Mouse (Mus musculus): Measurements from ENCODE around the gene Dpy19l1. TPM values are rescaled to one million over a fixed set of nuclear protein-coding genes. Genes with fewer than 3 reads are reported as not detected.

Gene Dpy19l1
- total RNA-seq (2021), result 10 to 100 TPM; 41.9 to 43.2 TPM

- peak; percentile 89 for DNase-seq
These were observed at the start of gene Dpy19l1 for GRCm38 (mm10) chr9:24503067-24503857. TSS of gene Dpy19l1 (minus strand) at chr9:24503140.

DNA sequence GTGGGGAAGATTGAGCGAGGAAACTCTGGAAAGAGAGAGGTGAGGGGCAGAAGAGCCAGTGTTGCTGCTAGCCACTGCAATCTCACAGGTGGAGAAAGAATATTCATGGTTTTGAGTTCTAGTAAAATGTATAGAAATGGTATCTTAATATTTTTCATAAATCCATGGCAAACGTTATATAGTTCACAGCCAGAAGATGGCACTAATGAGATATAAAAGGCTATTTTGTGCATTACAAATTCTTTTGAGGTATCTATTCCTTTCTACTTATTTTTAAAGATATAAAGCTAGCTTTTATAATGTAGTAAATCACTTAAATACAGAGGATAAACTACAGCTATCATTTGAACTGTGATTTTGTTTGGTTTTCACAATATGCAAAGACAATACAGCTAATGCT, 35.2 kb upstream of the Dpy19l1 start:
- DNase-seq, result no peak

GRCm38 (mm10) chr9:24516575-24517139, 13.7 kb upstream of the Dpy19l1 start:
- peak; percentile 69 to 70 for DNase-seq

DNA sequence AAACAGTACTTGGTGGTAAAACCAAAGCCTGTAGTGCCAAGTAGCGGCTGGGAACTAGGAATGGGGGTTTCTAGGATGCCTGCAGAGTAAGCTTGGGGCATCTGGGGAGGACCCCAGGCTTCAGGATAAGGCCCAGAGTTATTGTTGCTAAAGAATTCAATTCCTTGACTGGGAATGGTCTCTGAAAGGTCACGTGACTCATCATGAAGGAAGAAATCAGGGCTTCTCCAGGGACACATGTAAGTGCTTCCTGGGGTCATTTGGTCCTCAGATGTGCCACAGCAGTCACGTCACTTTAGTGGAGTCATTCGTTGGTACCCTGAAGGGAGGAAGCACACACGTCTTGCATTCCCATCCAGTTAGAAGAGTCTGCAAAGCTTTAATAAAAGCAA, 11.1 kb upstream of the Dpy19l1 start:
- no peak for DNase-seq

- no peak for DNase-seq
These were observed 10.5 kb upstream of the Dpy19l1 start for GRCm38 (mm10) chr9:24513290-24514077.

DNA sequence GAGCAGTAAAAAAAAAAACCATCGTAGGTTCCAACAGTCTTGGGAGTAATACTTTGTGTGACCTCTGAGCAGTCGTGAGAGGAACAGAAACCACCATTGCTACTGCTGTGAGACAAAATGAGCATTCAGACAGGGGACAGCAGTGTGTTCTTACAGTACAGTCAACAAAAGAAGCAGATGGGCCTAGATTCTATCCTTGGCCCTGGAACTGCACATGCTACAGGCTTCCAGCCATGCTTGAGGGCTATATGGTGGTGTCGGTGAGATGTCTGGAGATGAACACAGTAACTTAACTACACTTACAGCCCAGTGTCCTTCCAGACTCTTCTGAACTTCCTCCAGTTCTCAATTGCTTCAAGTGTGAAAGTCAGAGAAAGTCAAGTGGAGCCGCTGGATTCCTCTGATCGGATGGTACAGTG, 9.2 kb upstream of the Dpy19l1 start:
- no peak for DNase-seq

- DNase-seq, result no peak
These were observed 8.6 kb upstream of the Dpy19l1 start for GRCm38 (mm10) chr9:24511371-24512120.

DNA sequence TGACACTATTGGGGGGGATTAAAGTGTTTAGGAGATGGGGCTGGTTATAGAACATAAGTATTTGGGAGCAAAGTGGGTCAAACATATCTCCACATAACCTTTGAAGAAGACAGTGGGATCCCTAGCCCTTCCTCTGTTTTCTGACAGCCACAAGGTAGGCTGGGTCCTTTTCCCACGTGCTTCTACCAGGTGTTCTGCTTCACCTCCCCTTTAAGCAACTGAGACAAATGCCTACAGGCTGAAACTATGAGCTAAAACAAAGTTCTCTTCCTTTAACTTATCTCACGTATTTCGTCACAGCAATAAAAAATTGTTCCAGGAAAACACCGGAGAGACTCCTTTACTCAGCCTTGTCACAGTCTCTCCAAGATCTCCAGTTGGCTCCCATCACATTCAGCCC, 5.9 kb upstream of the Dpy19l1 start:
- DNase-seq, result no peak

DNA sequence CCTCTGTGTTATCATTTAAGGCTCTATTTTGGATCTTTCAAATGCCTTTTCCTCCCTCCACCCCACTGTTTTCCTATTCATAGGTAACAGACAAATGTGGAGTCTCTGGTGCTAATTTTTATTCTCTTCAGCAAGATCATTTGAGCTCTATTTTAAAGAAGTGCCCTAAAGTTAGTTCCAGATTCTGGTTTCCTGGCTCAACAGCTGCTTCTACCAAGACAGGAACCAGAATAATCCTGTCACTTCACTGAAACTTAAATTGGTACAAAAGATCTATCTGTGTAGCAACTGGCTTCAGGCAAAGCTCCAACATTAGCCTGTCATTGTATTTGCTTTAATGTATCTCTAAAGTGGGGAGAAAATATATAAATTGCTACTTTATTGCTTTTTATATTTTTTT, 3.6 kb upstream of the Dpy19l1 start:
- no peak for DNase-seq

DNA sequence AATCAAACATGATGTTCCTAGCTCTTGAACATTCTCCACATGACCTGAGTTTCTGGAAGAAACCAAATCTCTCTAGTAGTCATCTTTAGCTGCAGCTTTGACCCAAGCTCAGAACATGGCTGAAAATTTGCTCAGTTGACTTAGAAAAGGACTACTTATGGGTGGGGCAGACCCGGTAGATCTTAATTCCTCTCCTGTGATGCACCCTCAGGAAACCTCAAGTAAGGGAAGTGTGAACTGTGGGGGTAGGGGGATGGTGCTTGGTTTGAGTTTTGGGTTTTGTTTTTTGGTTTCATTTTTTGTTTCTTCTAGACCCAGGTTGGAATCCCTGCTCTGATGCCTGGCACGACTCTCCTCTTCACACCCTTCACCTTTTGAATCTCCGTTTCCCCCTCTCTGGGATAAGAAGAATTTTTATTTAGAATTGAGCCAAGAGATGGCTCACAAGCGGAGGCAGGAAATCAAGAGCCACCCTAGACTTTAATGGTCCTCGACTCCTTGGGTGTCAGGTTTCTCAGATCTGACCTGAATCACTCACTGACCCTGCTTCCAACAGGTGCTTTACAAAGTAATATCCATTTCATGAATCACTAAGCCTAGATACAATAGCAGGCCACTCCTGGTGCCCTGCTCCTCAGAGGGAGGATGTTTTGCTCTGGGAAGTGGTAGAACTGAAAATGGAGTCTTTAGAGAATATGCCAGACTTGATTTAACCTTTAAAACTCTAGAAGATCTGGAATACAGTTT, 2.2 kb upstream of the Dpy19l1 start:
- DNase-seq, result no peak

DNA sequence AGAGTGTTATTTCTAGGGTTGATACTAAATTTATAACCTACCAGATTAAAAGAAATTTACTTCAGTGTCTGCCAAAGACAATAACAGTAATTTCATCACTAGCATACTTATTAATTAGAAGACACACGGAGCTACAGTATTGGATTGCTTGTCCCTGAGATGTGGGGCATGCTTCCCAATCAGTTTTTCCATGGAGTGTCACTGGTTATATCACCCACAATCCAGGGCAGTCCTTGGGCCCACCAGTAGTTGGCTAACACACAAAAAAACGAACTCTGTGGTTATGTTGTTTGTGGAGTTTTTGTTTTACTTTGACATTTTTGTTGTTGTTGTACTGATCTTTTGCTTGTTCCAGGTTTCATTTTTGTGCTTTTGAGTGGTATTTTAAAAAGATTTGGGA, 1.4 kb upstream of the Dpy19l1 start:
- no peak for DNase-seq

DNA sequence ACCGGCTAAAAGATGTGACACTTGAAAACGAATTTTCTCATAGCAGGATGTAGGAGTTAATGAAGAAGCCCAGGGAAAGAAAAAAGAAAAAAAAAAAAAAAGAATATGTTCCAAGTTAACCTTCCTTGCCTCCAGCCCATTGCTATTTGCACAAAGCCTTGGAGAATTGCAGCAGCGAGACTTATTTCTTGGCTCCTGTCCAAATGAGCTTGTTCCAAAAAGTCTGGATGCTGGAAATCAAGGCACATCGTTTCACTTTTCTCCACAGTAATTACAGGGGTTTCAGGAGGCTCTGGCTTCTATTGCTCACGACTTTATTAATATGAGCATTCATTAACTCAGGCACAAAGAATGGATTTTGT, 899 bp upstream of the Dpy19l1 start:
- DNase-seq, result no peak

GRCm38 (mm10) chr9:24502571-24503004, 352 bp downstream of the Dpy19l1 start:
- DNase-seq, result peak; percentile 40

DNA sequence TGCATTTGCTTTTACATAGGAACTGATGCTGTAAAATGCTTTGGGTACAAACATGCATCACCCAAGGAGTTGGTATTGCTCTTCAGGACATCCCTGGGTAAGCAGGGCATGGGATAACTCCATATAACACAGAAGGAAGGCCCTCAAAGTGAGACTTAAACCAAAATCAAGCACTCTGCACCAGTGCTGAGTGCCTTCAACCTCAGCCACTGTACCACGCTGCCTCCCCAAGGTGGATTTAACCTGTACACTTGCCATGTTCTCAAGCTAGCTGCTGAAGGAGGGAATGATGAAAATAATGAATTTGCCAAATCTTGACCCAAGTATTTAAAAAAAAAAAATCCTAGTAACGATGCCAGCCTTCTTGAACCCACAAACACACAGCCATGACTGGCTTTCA, 1.3 kb downstream of the Dpy19l1 start:
- DNase-seq, result no peak

GRCm38 (mm10) chr9:24496226-24496625, 6.7 kb downstream of the Dpy19l1 start:
- no peak for DNase-seq

DNA sequence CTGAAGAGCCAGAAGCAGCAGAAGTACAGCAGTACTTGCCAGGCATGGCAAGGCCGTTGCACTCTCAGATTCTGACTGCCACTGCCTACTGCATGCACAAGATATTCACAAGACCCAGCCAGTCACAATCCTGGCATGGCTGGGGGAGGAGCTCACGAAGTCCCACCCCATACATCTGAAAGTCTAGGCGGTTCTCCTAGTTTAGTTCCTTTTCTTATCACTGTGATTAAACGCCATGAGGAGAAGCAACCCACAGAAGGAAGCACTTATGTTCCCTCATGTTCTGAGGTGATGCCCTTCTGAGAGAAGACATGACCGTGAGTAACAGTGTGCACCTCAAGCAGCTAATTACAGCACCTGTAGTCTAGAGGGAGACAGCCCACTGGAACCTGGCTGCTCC, 12.4 kb downstream of the Dpy19l1 start:
- no peak for DNase-seq

- no peak for DNase-seq
These were observed 14.4 kb downstream of the Dpy19l1 start for GRCm38 (mm10) chr9:24488425-24489104.

DNA sequence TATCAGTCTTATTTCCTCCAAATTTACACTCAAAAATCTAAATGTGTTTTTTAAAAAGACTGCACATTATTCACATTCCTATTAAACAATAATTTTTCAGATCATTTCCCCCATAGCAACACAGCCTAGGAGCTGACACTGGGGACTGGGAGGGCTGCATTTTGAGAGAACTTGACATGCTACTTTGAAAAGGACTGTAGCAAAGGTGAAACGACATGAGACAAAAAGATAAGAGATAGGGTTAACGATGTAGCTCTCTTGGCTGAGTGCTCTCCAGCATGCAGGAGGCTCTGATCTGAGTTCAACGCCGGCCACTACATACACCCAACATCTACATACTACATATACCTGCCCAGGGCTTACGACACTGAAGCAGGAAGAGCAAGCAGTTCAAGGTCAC, 20.6 kb downstream of the Dpy19l1 start:
- no peak for DNase-seq

- no peak for DNase-seq
These were observed 25.7 kb downstream of the Dpy19l1 start for GRCm38 (mm10) chr9:24477251-24477650.

DNA sequence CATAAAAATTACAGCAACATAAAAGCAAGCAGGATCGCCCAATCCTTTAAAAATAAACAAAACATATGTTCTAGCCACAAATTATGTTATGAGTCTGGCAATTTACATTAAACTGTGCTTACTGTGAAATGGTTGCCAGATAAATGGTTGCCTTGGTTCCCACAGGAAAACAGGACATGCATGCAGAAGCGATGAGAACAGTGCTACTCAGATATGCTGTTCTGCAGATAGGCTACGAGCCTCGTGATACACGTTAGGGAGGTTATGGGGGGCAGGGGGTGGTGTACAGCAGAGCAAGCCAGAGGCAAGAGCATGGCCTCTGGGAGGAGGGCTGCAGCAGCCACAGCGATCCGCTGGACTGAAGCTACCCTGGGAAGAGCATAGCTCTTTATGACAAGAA, 29.1 kb downstream of the Dpy19l1 start:
- DNase-seq, result no peak

DNA sequence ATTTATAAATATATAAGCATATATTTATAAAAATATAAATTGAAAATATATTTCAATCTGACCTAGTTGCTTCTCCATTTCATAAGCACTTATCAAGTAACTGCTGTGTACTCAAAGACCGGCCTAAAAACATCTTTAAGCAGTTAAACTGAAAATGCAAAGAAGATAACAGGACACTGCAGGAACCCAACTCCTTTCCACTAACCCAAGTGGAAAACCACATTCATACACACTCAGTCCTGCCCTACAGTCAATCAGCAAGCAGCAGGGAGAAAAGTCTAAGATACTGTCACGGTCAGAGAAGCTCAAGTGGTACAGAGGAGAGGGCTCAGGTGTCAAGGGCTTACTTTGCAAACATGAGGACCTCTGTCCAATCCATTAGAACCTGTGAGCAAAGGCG, 30.4 kb downstream of the Dpy19l1 start:
- no peak for DNase-seq

Measured in layer of hippocampus, postnatal 36 days (tissue).